Mouse (Mus musculus) lung, postnatal 25 days (tissue): ENCODE data around the gene 2310022A10Rik.
A peak's percentile ranks its signal among the peaks of the same experiment; 100 is the strongest.

Experiments
- DNase-seq: peaks from one replicate; pipeline ENCODE4 v3.0.0; 2022; ENCODE audit warnings: low spot score

The 2310022A10Rik gene

DNA sequence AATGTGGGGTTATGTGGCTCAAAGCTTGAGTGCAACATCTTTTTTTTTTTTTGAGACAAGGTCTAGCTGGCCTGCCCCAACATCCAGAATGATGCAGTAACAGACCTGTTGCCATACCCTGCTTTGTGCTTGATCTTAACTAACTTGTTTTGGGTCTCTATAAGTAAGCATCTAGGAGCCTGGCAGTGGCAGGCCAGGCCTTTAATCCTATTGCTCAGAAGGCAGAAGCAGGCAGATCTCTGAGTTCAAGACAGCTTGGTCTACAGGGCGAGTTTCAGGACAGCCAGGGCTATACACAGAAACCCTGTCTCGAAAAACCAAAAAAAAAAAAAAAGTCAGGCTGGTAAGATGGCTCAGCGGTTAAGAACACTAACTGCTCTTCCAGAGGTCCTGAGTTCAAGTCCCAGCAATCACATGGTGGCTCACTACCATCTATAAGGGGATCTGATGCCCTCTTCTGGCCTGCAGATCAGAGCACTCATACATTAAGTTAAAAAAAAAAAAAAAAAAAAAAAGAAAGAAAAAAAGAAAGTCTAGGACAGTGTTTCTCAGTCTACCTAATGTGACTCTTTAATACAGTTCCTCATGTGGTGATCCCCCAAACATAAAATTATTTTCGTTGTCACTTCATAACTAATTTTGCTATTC, 37.7 kb downstream of the 2310022A10Rik start:
- no peak for DNase-seq

DNA sequence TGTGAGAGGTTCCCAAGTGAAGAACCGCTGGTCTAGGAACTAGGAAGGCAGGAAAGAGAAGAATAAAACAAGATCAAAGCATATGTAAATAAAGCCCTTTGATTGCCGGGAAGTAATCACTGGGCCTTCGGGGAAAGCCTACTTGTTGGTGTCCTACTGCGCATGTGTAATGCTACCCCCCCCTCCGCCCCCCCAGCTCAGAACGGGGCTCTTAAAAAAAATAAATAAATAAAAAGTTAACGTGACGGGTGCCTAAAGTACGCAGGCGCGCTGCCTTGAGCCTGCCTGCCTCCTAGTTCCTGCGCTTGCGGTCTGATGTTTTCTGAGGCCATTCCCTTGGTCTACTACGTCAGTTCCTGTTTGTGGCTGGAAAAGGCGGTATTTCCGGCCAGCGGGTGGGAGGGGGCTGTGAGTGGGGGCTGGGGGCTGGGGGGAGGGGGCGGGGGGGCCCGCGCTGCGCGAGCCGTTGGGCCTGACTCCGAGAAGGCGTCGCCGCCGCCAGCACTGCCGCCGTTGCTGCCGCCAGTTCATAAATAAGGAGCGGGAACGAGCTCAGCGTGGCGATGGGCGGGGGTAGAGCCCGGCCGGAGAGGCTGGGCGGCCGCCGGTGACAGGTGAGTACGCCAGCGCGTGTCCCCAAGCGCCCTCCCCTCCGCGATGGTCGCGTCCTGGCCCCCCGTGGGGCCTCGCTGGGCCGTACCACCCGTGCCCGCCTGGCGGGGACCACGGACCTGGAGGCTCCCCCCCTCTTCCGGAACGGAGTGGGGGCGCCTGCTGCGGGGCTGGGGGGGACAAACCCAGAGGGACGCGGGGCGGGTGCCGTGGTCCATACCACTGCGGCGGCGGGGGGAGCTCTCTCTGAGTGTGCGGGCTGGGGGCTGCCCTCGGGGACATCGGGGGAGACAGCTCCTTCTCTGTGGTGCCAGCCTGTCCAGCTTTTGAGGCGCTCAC, 38.5 kb downstream of the 2310022A10Rik start, which contains the start of gene Akt2:
Gene Akt2, plus strand, starts transcription at position 287 of the 951 bp plus-strand sequence.
- DNase-seq, result peak; percentile 96

DNA sequence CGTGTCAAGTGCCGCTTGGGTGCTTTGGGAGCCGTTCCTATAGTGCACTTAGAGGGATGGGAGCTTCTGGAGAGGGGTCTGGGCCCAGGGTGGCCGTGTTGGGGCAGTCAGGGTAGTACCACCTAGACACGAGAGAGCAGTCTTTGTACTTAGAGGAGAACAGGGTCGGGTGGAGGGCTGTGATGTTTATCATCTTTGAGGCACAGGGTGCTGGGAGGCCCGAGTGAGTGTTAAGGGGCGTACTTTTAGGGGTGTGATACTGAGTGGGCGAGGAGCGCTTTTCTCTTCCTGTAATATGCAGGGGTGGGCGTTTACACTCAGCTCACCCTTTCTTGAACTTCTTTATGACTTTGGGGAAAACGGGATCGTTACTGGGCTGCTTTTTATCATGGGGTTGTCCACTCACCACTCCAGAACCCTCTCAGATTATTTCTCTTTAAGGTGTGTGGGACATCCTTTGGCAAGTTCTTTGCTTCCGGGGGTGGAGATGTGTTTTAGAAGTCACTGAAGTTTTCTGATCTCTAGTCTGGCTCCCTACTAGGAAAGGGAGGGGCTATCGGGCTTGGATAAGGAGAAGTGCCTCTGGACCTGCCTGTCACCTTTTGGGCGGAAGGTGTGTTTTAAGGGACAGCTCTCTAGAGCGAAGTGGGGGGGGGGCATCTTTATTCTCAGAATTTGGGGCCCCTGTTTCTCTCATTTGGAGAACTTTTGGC, 39.3 kb downstream of the 2310022A10Rik start:
- peak; percentile 66 for DNase-seq

DNA sequence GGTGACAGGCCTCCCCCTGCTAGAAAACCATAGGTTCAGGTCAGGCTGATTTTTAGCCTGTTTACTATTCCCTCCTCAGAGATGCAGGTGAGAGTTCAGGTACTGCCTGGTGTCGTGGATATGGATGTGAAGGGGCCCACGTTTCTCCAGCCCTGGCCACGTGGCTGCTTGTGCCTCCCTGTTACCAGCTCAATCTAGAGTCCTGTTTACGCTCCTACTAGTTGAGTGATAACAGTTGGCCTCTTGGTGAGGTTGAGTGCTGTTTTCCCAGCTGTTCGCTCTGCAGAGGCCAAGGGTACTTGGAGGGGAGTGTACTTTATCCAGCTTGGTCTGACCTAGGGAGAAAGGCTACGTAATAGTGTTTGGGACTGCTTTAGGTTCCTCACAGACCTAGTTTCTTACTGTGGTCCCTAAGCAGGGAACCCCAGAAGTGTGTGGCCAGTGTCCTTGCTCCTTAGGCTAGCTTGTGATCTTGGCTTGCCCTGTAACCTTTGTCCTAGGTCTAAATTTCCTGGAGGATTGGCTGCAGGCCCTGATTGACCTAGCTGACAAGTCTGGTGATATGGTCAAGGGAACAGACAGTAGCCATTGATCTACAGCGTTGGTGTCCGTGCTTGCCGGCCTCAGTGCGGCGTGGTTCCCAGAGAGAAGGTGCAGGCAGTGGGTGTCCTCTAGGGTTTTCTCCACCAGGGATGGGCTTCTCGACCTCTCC, 40.1 kb downstream of the 2310022A10Rik start:
- DNase-seq, result peak; percentile 72

DNA sequence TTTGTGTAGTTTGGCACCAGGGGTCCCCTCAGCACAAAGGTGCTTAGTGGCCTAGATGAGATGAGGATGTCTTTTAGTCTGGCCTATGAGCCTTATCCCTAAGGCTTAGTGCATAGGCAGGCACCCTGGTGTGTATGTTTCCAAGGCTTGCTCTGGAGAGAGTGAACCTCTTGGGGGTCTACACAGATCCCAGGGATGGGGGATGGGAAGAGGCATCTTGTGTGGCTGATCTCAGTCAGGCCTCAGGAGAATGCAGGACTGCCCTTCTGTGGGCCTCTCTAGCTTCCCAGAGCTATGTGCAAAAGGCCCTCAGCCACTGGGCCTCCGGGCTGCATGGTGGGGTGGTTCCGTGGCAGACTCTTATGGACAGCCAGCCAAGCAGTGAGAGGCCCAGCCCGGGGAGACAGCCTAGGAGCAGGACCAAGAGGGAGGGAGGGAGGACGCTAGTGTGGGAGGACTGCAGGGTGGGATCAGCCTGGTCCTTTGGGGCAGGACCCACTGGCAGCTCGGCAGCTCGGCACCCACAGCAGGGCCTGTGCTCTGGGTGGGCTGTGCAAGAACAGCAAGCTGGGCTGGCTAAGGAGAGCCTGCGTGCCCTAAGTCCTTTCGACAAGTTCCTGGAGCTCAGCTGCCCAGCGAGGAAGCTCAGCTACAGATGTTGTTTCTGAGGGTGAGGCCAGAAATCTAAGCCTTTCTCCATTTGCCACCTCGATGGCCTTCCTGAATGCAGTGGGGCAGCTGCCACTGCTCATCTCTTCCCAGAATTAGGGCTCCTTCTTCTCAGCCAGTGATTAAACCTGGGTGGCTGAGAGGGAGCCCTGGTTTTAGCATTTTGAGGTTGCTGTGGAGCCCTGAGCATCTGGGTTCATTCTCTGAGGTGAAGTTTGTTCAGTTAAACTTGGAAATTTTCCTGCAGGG, 43.8 kb downstream of the 2310022A10Rik start:
- DNase-seq, result no peak

DNA sequence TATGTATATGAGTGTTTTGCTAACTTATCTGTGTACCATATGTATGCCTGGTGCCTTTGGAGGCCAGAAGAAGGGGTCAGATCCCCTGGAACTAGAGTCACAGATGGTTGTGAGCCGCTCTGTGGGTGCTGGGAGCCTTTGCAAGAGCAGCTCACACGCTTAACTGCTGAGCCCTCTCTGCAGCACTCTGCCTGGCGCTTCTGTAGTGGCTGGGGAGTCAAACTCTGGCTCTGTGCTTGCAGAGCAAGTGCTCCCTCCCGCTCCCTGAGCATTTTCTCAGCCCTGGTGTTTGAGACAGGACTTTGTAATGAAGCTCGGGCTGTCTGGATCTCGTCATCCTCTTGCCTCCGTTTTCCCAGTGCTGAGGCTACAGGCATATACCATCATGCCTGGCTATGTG, 45.0 kb downstream of the 2310022A10Rik start:
- DNase-seq, result no peak

DNA sequence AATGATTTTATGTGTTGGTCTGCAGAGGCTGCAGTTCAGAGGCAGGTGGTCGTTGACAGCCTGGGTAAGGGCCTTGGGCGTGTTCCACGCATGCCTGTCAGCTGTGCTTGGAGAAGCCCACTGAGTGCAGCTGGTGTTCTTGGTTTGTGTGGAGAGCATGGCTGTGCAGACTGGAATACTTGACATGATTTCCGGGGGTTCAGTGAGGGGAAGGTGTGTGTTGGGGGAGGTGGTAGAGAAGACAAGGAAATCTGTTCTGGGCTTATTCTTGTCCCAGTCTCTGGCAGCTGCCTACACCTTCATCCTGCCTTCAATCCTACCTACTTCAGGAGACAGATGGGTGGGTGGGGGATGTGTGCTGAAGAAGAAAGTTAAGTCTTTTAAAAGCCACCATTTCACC, 48.6 kb downstream of the 2310022A10Rik start:
- no peak for DNase-seq

DNA sequence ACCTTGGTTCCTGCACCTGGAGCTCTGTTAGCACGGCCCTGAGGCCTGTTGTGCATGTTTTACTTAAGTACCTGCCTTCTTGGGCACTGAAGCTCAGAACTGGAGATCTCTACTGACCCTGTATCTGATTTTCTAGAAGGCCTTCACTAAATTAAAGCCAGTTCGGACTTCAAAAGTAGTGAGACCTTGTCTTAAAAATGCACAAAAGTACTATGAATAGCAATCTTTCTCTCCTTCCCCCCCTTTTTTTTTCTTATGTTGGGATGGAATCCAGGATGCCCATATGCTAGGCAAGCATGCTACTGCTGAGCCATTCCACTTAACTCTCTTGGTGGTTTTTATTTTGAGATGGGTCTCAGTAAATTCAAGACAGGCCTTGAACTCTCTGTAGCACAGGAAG, 49.1 kb downstream of the 2310022A10Rik start:
- DNase-seq, result no peak

DNA sequence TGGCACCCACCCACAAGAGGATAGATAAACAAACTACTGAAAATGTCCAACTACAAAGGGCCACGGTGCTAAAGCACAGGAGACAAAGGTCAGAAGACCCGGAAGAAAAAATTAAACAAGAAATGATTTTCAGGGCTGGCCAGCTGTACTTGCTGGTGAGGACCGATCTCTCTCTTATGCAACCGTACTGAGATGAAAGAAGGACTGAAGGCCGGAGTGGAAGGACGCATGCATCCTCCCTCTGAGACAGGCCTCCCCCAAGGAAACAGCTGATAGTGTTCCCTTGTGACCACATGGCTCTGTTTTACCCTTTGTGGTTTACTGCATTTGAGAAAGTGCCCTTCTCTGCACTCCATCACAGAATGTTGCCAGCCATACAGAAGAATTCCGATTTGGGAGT, 49.8 kb downstream of the 2310022A10Rik start:
- no peak for DNase-seq

DNA sequence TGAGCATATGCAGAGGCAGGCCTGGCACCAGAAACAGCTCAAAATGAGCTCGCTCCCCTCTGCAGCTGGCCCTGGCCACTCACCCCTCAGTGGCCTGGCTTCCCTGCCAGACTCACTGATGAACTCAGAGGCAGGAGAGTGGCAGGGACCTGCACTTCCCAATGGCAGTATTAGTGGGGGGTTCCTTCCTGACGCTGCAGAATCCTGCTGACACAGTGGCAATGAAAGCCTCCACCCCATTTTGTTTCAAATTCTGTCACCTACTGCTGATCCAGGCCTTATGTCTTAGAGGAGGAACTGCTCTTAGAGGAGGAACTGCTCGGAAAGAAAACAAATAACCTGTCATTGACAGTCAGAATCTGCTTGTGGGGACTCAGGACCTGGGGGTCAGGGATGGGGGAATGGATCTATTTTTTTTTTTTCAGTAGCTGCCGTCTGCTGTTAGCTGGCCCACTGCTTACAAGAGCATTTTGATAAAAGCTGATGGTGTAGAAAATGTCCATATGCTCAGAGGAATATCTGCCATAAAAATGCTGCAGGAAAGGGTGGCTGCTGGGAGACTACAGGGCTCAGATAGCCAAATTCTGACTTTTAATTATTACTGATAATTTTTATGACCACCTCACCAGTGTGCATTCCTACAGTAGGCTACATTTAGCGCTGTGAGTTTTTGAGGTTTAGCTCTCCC, 51.8 kb downstream of the 2310022A10Rik start:
- no peak for DNase-seq

DNA sequence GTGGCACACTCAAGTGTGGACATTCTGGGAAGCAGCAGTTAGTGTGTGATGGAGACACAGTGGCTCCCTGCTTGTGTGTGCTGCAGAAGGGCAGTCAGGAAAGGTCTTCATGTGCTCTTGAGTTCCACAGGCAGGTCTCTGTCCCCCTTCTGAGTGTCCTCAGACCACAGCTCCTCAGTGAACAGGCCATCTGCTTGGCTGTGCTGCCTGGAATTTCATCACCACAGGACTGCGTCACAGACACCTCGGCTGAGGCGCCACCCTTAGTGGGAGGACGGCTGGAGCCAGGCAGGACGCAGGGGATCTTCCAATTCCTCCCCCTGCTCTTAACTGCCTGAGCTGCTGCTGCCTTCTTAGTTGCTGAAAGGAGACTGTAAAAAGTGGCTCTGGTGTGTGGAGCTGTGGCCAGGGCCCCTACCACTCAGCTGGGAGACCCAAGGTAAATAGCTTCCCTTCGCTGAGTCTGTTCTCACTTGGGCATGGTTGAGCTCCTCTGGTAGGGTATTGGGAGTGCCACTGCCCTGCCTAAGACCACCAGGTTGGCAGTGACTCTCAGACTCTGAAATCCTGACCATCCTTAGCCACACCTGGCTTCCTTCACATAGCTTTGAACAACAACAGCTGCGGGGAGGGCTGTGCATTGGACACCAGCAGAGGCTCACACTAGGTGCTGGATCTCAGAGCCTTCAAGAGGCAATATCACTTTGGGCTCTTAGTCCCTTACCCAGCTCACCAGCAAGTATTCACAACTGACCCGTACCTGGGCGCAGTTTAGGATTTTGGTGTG, 52.7 kb downstream of the 2310022A10Rik start:
- DNase-seq, result peak; percentile 73

DNA sequence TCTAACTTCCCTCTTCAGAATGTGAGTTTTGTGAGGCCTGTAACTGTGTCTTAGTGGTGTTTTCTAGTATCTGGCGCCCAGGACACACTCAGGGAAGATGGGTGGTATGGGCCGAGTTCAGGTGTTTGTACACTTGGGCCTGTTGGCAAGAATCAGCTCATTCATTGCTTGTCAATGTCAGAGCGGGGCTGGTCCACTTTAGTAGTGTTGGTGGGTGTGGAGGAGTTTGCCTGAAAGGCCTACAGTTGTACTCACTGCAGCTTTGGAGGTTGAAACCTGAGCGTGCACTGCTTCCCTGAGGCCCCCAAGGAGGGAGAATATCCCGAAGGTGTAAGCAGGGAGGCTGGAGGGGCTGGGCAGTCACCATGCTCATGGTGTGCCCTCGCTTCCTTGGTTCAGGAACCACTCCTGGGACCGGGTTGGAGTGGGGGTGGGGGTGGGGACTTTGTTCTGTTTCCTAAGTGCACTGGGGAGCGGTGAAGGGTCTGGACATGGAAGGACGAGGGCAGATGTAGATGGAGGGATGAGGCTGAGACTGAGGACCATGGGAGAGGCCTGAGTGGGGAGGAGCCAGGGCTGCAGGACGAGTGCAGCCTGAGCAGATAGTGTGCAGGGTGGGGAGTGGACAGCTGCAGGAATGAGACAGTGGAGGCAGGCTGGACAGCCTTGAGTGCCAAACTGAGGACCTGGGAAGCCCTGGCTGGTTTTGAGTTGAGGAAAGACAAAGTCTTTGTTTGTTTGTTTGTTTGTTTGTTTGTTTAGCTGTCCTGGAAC, 53.6 kb downstream of the 2310022A10Rik start:
- DNase-seq, result no peak

DNA sequence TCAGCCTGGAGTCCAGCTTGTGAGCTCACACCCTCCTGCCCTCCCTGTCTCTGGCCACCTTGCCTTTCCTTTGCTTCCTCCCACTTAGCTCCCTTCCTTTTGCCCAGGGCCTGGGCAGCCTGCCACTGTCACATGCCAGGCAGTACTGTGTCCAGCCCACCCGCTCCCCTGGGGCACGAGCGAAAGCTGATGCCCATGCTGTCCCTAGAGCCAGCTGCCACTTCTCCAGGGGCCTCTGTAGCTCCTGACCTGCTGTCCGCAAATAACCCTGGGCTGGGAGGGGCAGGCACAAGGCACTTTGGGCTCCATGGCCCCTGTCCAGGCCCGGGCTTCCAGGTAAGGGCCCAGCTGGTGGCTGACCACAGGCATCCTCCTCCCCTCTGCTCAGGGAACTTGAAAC, 54.5 kb downstream of the 2310022A10Rik start:
- DNase-seq, result peak; percentile 83

DNA sequence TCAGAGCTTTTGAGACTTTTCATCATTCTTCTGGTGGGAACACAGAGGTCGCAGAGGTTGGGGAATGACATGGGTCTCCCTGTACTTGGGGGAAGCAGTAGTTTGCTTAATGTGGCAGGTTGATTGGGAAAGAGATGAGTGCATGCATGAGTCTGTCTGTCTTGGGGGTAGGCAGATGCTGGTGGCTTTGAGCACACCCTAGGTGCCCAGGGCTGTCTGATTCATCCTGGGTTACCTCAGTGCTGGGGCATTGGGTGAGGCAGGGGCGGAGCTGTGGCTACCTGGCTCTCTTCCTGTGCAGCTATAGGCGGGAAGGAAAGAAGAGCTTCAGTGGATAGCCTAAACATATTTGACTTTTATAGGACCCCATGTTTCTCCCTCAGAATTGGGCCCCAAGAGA, 55.1 kb downstream of the 2310022A10Rik start:
- no peak for DNase-seq

DNA sequence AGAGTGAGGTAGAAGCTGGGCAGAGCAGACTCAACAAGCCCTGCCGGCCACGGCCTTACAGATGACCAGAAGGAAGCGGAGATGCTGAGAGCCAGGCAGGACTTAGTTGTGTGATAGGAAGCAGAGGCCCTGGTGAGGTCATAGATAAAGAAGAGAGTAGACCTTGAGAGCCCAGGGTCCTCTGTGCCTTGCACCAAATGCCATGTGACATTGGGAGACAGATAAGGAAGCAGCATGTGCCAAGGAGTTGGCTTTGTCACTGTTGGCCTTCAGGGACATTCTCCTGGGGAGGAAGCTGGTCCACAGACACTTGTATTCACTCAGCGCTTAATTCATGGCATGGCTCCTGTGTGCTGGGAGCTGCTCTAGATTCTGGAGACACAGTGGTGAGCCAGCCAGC, 56.3 kb downstream of the 2310022A10Rik start:
- DNase-seq, result no peak

DNA sequence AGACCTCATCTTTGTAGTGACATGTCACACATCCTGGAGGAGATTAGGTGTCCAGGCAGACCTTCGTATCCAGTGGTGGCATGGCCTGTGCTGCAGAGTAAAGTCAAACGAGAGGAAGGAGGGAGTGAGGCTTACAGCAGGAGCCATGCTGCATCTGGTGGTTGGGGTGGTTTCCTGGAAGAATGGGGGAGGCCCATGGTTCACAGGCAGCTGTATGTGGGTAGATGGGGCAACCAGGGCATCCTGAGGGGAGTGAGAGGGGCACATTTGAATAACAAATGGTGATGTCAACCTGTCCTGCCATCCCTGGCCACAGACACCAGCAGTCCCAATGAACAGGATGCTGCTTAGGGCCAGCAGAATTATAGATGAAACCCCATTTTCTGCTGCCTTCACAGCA, 56.7 kb downstream of the 2310022A10Rik start:
- no peak for DNase-seq

DNA sequence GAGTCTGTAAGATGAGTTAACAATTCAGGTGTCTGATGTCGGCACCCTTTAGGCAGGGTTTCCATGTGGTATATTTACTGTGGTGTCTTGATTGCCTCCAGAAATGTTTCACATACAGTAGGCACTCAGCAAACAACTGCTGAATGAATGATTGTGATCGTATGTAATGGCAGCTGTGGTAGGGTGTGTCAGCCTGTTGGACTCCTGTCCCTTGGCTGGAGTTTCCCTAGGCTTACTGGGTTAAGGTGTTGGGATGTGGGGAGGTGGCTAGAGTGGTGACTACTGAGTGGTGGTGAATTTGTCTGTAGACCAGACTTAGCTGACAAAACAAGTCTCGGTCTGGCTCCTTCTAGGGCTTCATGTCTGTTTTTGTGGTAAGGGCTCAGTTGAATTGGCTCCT, 57.3 kb downstream of the 2310022A10Rik start:
- no peak for DNase-seq

DNA sequence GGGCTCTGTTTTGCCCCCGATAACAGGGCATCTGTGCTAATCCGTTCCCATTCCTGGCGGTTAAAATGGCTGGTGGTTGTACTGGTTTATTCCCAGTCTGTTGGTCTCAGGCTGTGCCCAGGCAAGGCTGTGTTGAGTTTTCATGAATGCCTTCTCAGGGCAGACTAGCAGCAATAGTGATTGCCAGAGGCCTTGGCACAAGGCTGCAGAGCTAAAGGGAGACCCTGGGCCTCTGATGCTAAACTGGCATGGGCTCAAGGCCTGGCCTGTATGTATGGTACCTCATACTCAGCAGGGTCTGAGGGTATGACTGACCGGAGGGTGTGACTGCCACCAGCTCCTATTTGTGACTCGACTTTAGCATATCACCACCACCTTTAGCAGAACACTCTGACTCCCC, 57.8 kb downstream of the 2310022A10Rik start:
- DNase-seq, result no peak

DNA sequence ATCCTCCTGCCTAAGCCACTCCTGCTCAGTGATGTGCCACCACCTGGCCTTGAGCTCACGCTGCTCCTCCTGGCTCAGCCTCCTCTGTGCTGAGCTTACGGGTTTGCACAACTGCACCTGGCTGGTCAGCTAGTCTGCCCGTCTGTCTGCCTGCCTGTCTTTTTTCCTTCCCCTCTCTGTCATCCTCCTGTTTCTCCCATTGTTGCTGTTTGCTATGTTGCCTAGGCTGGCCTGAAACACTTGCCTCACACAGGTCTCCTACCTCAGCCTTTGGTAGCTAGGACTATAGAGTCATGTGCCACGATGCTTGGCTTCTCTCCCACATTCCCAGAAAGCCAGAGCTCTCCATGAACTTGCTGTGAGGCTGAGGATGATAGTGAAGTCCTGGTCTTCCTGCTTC, 59.9 kb downstream of the 2310022A10Rik start:
- no peak for DNase-seq
